Mouse (Mus musculus) heart, postnatal 10 days (tissue): ENCODE measurements around the gene Fermt3. TPM values are rescaled to one million over a fixed set of nuclear protein-coding genes. Genes with fewer than 3 reads are reported as not detected.
A peak's percentile ranks its signal among the peaks of the same experiment; 100 is the strongest.
"Not testable (repeated sequence)": the region's sequence is repeated elsewhere in the genome, so short reads cannot be mapped to it uniquely, and the experiment has no call there.

ENCODE experiments used
- DNase-seq, 2 experiments: peaks; one replicate each; pipeline ENCODE4 v3.0.0; 2021
- intact Hi-C: fragments of 180-260 bp; cut with DNase I; formaldehyde crosslinking; loops from one replicate; pipeline ENCODE4 v1.15.1; 2025
- total RNA-seq, 2 experiments: library from RNA; stranded (reverse); gene quantifications; 2 replicates each; pipeline ENCODE4 v1.2.3; 2021

The Fermt3 gene
- total RNA-seq, 2 experiments from 2014 or later: 5.2 to 6.6 TPM

DNA sequence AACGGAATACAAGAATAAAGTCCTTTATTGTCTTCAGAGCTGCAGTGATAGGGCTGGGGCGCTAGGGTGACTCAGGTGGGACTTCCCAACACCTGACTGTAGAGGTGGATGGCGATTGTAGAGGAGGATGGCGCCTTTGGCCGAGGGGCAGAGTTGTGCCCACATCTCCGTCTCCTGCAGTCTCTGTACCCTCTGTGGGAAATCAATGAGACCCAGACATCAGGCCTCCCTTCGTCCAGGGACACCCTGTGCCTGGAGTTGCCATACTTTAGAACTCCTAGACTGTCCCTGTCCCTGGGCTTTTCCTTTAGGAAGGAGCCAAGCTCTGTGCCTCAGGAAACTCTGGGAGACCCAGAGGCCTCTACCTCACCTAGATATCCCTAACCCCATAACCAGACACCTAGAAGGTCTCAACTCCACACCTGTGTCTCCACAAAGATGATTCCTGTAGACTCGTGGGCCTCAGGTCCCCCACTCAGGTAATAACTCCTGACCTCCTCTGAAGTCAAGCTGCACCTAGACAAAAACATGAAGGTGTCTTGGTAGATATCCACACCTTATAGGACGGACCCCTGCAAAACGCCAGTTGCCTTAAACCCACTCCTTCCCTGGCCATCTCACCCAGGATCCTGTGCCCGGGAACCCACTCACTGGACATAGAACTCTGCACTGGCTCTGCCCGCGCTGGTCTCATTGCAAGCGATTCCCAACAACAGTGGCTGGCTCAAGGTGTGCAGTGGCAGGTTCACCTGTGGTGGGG is 26.1 kb downstream of the Fermt3 start:
- DNase-seq: peak in 1 of 2 experiments; percentile 2

GRCm38 (mm10) chr19:6992011-6992858 is 27.0 kb downstream of the Fermt3 start, which contains the start of gene Dnajc4:
Gene Dnajc4 (minus strand): TSS chr19:6992572.
- DNase-seq: peak; percentile 97 to 98
- intact Hi-C loops: no loop called here

More for the DNA sequence above, 26.1 kb downstream of the Fermt3 start:
- intact Hi-C loops: no loop called here

- intact Hi-C loops: not testable (repeated sequence)
- peak in 1 of 2 experiments; percentile 3 for DNase-seq
Observed at GRCm38 (mm10) chr19:6991166-6991565, 28.1 kb downstream of the Fermt3 start.

DNA sequence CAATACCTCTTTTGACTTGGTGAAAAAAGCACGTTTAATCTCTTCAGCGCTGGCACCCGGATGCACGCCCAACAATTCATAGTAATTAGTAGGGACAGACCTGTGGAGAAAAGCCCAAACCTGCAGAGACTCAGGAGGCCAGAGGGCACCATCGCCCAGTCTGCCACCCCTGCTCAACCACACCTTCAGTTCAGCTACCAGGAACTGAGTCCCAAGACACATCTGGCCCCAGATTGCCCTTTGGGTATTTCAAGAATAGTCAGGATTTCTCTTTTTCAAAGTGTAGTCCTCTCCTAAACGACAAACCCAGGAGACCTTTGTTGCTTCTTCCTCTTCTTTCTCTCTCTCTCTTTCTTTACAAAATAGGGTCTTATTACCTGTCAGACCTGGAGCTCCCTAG is 28.6 kb downstream of the Fermt3 start:
- intact Hi-C loops: no loop called here

GRCm38 (mm10) chr19:6989251-6989650 is 30.0 kb downstream of the Fermt3 start:
- intact Hi-C loops: no loop called here
- no peak for DNase-seq

More for the DNA sequence above, 28.6 kb downstream of the Fermt3 start:
- no peak for DNase-seq

GRCm38 (mm10) chr19:6987904-6988285 is 31.4 kb downstream of the Fermt3 start:
- DNase-seq: no peak
- intact Hi-C loops: no loop called here

DNA sequence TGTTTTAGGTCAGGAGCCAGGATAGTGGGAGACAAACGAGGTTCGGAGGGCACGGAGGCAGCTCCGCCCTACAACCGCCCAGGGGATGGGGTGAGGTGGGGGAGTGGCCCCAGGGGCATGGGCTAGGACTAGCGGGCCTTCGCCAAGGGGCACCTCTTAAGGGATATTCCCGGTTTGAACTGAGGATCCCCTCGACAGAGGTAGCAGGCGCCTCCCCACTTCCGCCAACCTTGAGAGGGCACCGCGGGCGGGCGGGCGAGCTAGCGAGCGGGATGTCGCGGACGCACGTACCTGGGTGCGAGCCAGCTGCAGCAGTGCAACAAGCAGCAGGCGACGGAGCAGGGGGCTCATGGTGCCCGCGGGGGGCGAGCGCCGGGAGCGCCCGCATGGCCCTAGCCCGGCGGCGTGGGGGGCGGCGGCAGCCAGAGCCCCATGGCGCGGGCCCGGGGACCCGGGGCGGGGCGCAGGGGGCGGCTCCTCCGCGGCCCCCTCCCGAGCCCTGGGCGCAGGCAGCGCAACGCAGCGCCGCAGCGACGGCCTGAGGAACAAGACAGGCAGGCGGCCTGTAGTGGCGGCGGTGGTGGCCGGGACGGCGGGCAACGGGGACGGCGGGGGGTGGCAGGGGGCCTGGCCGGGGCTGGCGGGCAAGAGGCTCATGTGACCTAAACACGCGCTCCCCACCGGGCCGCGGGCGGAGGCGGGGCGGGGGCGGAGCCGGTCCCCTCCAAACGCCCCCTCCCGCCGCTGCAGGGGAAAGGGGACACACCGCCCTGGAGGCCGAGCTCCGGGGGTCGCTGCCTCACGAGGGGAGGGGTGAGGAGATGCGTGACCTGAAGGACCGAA is 32.0 kb downstream of the Fermt3 start, which contains the start of gene Vegfb:
Vegfb (minus strand) TSS at position 591 of the 843 bp plus-strand sequence.
- peak; percentile 78 to 80 for DNase-seq
- intact Hi-C loops: no loop called here

DNA sequence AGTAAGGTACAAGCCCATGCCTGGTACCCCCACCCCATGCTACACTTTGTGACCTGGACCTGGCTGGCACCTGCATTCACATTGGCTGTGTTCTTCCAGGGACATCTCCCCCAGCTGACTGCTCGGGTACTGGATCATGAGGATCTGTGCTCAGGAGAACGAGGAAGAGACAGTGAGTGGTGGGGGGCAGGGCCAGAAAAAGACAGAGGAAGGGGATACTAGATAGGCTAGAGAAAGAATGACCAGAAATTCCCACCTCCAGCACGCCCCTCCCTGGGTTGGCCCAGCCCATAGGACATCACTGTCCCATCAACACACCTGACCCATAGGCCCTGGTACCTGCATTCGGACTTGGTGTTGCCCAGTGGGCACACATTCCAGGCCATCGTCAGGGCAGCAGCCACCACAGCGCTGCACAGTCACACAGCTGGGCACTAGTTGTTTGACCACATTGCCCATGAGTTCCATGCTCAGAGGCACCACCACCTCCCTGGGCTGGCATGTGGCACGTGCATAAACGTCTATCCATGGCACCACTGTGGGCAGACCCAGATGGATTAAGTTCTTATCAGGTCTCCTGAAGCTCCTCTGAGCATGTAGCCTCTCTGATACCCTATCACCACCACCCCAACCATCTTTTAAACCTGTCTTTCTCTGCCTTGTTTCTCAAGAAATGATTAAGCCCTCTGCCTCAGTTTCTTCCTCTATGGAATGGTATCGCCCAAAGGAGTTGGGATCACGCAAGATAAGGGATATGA is 33.1 kb downstream of the Fermt3 start:
- intact Hi-C loops: no loop called here

DNA sequence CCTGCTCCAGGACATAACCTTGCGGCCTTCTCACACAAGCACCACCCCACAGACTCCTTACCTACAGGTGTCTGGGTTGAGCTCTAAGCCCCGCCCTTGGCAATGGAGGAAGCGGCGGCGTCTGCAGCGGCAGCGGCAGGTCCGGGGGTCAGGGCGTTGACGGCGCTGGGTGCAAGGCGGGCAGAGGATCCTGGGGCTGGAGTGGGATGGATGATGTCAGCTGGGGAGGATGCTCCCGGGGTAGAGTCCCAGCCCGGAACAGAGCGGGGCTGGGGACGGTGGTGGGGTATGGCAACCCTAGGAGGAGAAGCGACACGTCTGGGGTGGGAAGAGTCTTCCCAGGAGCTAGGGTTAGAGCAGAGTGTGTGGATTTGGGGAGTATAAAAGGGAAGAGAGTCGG is 34.0 kb downstream of the Fermt3 start:
- intact Hi-C loops: no loop called here
- DNase-seq: no peak

More for the DNA sequence above, 33.1 kb downstream of the Fermt3 start:
- no peak for DNase-seq

GRCm38 (mm10) chr19:6983621-6984020 is 35.6 kb downstream of the Fermt3 start:
- no peak for DNase-seq

DNA sequence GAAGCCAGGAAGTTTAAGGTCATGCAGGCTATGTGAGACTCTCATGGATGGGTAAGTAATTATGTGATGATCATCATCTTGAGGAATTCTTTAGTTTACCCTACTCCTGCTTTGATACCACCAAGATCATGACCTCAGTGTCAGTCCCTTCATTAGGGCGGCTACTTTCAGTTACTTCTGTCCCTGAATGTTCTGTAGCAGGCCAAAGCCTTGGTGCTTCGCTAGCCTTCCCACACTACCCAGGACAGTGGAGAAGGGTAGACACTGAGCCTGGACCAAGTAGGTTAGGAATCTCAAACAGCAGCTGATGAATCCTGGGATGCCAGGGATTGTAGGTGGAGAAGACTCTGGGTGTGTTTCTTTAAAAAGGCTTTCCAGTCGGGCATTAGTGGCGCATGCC is 37.8 kb downstream of the Fermt3 start:
- DNase-seq: no peak
- intact Hi-C loops: no loop called here

More at GRCm38 (mm10) chr19:6983621-6984020, 35.6 kb downstream of the Fermt3 start:
- intact Hi-C loops: no loop called here

GRCm38 (mm10) chr19:6980381-6981093 is 38.7 kb downstream of the Fermt3 start, which contains the start of gene Fkbp2:
Gene Fkbp2 (minus strand): TSS chr19:6980501.
- peak; percentile 99 to 100 for DNase-seq

DNA sequence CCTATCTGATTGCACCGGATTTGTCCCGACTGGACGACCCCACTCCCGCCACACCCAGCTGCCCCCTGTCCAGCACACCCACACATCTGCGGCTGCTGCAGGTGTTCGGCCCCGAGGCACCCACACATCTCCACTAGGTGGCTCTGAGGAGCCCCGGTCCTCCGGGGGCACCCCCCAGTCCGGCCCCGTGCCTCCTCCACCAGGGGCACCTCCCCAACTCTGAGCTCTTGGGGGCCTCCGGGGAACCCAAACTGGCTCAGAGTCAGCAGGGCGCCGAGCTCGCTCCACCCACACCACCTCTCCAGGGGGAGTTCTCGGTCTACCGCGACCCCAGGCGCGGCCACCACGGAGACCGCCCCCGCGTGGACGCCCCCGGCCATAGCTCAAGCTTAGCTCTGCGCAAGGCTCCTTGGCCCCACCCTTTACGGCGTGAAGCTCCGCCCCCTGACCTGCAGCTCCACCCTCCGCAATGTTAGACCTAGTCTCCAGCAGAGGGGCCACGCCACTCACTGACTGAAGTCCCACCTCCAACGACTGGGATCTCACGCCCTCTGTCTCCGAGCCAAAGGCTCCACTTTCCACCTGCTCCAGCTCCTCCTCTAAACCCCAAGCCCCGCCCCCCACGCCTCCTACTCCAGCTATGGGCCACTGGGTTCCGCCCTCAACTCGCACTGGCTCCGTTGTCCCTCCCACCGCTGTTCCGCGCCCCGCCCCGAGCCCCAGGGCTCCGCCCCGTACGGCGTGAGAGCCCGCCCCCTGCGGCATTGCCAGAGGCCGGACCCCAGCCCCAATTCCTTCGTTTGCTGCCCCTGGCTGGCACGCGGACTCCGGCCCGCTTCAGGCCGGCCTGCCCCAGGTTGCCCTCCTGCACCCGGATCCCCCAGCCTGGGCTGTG is 39.5 kb downstream of the Fermt3 start:
- intact Hi-C loops: loop anchor here (2.0 to 5.0 kb wide), 3 partner anchors 37 to 55 kb away; partner anchors contain the start of genes Bad, Catsperz and Gpr137
- DNase-seq: peak; percentile 100

More at GRCm38 (mm10) chr19:6980381-6981093, 38.7 kb downstream of the Fermt3 start, which contains the start of gene Fkbp2:
- intact Hi-C loops: no loop called here

- peak; percentile 38 to 46 for DNase-seq
- intact Hi-C loops: loop anchor here (2.0 to 5.0 kb wide), 3 partner anchors 37 to 54 kb away; partner anchors contain the start of genes Bad, Catsperz and Gpr137
Observed at GRCm38 (mm10) chr19:6979001-6979479, 40.2 kb downstream of the Fermt3 start.

GRCm38 (mm10) chr19:6978639-6978974 is 40.7 kb downstream of the Fermt3 start:
- intact Hi-C loops: loop anchor here (2.0 to 5.0 kb wide), 3 partner anchors 36 to 54 kb away; partner anchors contain the start of genes Bad, Catsperz and Gpr137
- no peak for DNase-seq

DNA sequence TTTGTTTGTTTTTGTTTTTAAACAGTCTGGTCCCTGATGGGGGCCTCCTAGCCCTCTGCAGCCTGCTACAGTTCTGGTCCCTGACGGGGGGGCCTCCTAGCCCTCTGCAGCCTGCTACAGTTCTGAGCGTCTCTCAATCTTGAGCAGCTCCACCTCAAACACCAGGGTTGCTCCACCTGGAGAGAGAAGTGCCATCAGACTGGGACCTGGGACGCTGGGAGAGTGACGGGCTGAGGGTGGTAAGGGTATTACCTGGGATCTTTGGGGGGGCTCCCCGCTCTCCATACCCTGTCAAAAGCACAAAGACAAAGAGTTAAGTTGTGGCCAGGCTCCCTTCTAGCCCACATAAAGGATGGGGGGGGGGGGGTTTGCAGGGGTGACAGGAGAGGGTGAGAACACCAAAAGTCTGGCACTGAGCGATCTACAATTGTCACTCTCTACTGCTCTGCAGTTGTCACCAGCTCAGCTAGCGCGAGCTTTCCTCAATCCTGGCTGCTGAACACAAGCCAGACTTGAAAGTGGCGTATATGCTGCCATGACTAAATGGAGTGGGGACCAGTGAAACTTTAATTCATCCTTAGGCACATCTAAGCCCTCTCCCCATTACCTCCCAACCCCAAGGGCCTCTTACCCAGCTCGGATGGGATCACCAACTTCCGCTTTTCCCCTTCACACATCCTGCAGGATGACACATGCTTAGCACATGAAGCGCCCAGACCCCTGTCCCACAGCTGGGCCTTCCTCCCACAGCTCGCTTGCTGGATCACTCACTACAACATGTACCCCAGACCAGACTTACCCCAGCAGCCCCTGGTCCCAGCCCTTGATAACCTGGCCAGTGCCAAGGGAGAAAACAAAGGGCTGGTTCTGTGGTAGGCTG is 41.3 kb downstream of the Fermt3 start:
- intact Hi-C loops: loop anchor here (2.0 to 5.0 kb wide), 3 partner anchors 36 to 53 kb away; partner anchors contain the start of genes Bad, Catsperz and Gpr137
- DNase-seq: no peak
